Mouse (Mus musculus): ENCODE results near the gene Muc13. TPM values are rescaled to one million over a fixed set of nuclear protein-coding genes. Genes with fewer than 3 reads are reported as not detected.
A peak's percentile ranks its signal among the peaks of the same experiment; 100 is the strongest.

Muc13 gene
- polyA plus RNA-seq (2017; shearing (Covaris generic)) = under 1 TPM in 1 of 3 experiments, not detected in 2; 0.78 TPM

- no peak for ATAC-seq
Observed at GRCm38 (mm10) chr16:33793846-33794791, at the start of gene Muc13. Gene Muc13 (plus strand): TSS chr16:33794037.

- ATAC-seq = peak; percentile 39
Observed at GRCm38 (mm10) chr16:33744622-33745419, 49.0 kb upstream of the Muc13 start.

- ATAC-seq = no peak
Observed at GRCm38 (mm10) chr16:33745457-33745856, 48.4 kb upstream of the Muc13 start.

- no peak for ATAC-seq
Observed at GRCm38 (mm10) chr16:33746074-33746676, 47.7 kb upstream of the Muc13 start.

GRCm38 (mm10) chr16:33747346-33747954 is 46.4 kb upstream of the Muc13 start:
- ATAC-seq = peak; percentile 60

GRCm38 (mm10) chr16:33747994-33748393 is 45.8 kb upstream of the Muc13 start:
- no peak for ATAC-seq

- peak; percentile 5 for ATAC-seq
Observed at GRCm38 (mm10) chr16:33751152-33751551, 42.7 kb upstream of the Muc13 start.

- ATAC-seq = peak; percentile 83
Observed at GRCm38 (mm10) chr16:33751590-33751989, 42.2 kb upstream of the Muc13 start.

GRCm38 (mm10) chr16:33752904-33753578 is 40.8 kb upstream of the Muc13 start:
- no peak for ATAC-seq

GRCm38 (mm10) chr16:33755293-33755692 is 38.5 kb upstream of the Muc13 start:
- no peak for ATAC-seq

GRCm38 (mm10) chr16:33755961-33756360 is 37.9 kb upstream of the Muc13 start:
- no peak for ATAC-seq

GRCm38 (mm10) chr16:33756396-33756795 is 37.4 kb upstream of the Muc13 start:
- ATAC-seq = no peak

- ATAC-seq = no peak
Observed at GRCm38 (mm10) chr16:33759207-33759606, 34.6 kb upstream of the Muc13 start.

GRCm38 (mm10) chr16:33760542-33760941 is 33.3 kb upstream of the Muc13 start:
- no peak for ATAC-seq

- ATAC-seq = no peak
Observed at GRCm38 (mm10) chr16:33760996-33761395, 32.8 kb upstream of the Muc13 start.

- no peak for ATAC-seq
Observed at GRCm38 (mm10) chr16:33764501-33765193, 29.2 kb upstream of the Muc13 start.

- no peak for ATAC-seq
Observed at GRCm38 (mm10) chr16:33765477-33765876, 28.4 kb upstream of the Muc13 start.

- no peak for ATAC-seq
Observed at GRCm38 (mm10) chr16:33766309-33766708, 27.5 kb upstream of the Muc13 start.

- no peak for ATAC-seq
Observed at GRCm38 (mm10) chr16:33766757-33767156, 27.1 kb upstream of the Muc13 start.

- no peak for ATAC-seq
Observed at GRCm38 (mm10) chr16:33768491-33769278, 25.2 kb upstream of the Muc13 start.

All from inflammation-experienced regulatory T-cells, adult 6 months (primary cell).